ENCODE assay signal across 8 mouse cellular contexts in genomic region chr10:18234560-18235401, GRCm38 (mm10). TPM values are rescaled to one million over a fixed set of nuclear protein-coding genes. Genes with fewer than 3 reads are reported as not detected.
A peak's percentile ranks its signal among the peaks of the same experiment; 100 is the strongest.
DNase-seq lines count a peak whose midpoint lies in the region; ATAC-seq and TF ChIP-seq lines count a peak whose summit lies in the region.

TSS of gene Ccdc28a (minus strand) at chr10:18234998.

- H3K27me3 ChIP-seq in MEL (ENCODE audit: control insufficient read depth in 1 of 2, insufficient read depth in 2 of 2, low read length in 2 of 2) = no peaks in the 10 kb centered on the region
- no peaks in the 10 kb centered on the region for H3K27me3 ChIP-seq in cerebellum, adult 2 months (ENCODE audit: control insufficient read depth, insufficient read depth, low read length)
- H3K27me3 ChIP-seq in forebrain, postnatal 0 days (ENCODE audit: insufficient read depth, low read length) = no peaks in the 10 kb centered on the region
- no peaks in the 10 kb centered on the region for H3K27me3 ChIP-seq in lung, embryonic 15.5 days

- no peak for TF ChIP-seq EP300 in MEL (IDR thresholded peaks at IDR 0.05; ENCODE audit: low read depth in 1 of 2, low read length in 2 of 2)

- TF ChIP-seq RAD21 in MEL (IDR thresholded peaks at IDR 0.05; ENCODE audit: low read depth, low read length) = no peak

- TF ChIP-seq CTCF in MEL (IDR thresholded peaks at IDR 0.05 in 2 of 3, conservative IDR thresholded peaks at IDR 0.05 in 1 of 3; ENCODE audit: control insufficient read depth in 1 of 3, insufficient read depth in 1 of 3, low read depth in 2 of 3, low read length in 3 of 3, poor library complexity in 1 of 3, severe bottlenecking in 1 of 3) = no peak
- TF ChIP-seq CTCF in cerebellum, adult 2 months (IDR thresholded peaks at IDR 0.05; ENCODE audit: borderline replicate concordance, insufficient read depth, low read depth, low read length) = no peak
- peak; percentile 44; the same call in 1 of the 2 replicates for TF ChIP-seq CTCF in forebrain, postnatal 0 days (IDR thresholded peaks at IDR 0.05; ENCODE audit: low read depth)

- H3K4me1 ChIP-seq in MEL (ENCODE audit: control insufficient read depth in 1 of 2, insufficient read depth in 2 of 2, low read length in 2 of 2) = no peaks in the 10 kb centered on the region
- H3K4me1 ChIP-seq in cerebellum, adult 2 months (ENCODE audit: control insufficient read depth, insufficient read depth, low read length) = no peaks in the 10 kb centered on the region
- H3K4me1 ChIP-seq in forebrain, postnatal 0 days (ENCODE audit: insufficient read depth) = peaks cover 3% of the 10 kb centered on the region
- no peaks in the 10 kb centered on the region for H3K4me1 ChIP-seq in lung, embryonic 15.5 days

- H3K36me3 ChIP-seq in MEL (ENCODE audit: control insufficient read depth in 1 of 2, insufficient read depth in 2 of 2, low read length in 2 of 2) = peaks cover 0 to 2% of the 10 kb centered on the region in 2 experiments; a peak in 1 of 4 replicates
- no peaks in the 10 kb centered on the region for H3K36me3 ChIP-seq in forebrain, postnatal 0 days (ENCODE audit: insufficient read depth)
- no peaks in the 10 kb centered on the region for H3K36me3 ChIP-seq in lung, embryonic 15.5 days

- peak; percentile 99 for ATAC-seq in forebrain, postnatal 0 days
- peak; percentile 97 for ATAC-seq in lung, embryonic 15.5 days (ENCODE audit: borderline replicate concordance, extremely low read depth, low FRiP score, low TSS enrichment)

- no peaks in the 10 kb centered on the region for H3K79me2 ChIP-seq in MEL (ENCODE audit: control insufficient read depth, insufficient read depth, low read length, poor library complexity)

- no peaks in the 10 kb centered on the region for H3K9me3 ChIP-seq in MEL (replicated peaks; ENCODE audit: insufficient read depth, low read length)
- no peaks in the 10 kb centered on the region for H3K9me3 ChIP-seq in forebrain, postnatal 0 days (ENCODE audit: low read length)
- no peaks in the 10 kb centered on the region for H3K9me3 ChIP-seq in lung, embryonic 15.5 days

- peak within 1 kb of the TSS; percentile 69 for H3K9ac ChIP-seq in MEL (ENCODE audit: control insufficient read depth, low read depth, low read length, poor library complexity, severe bottlenecking)
- H3K9ac ChIP-seq in forebrain, postnatal 0 days = peak within 1 kb of the TSS; percentile 71
- peak within 1 kb of the TSS; percentile 52 for H3K9ac ChIP-seq in lung, embryonic 15.5 days

- under 1% methylated on average over 41 of the region's 41 CpGs for WGBS in cerebellum, adult 2 months
- WGBS in forebrain, postnatal 0 days = 2% methylated on average over 41 of the region's 41 CpGs
- WGBS in lung, embryonic 15.5 days = 1% methylated on average over 41 of the region's 41 CpGs

- peak; percentile 96 for DNase-seq in MEL (ENCODE audit: low read depth, low spot score)
- DNase-seq in cerebellum, adult 2 months = peak; percentile 97
- DNase-seq in forebrain, postnatal 0 days = peak; percentile 97
- peak; percentile 93 for DNase-seq in heart, postnatal 4 days
- peak; percentile 94 for DNase-seq in layer of hippocampus, adult 8-10 months (ENCODE audit: low spot score in 2 of 2)
- peak; percentile 87 for DNase-seq in ovary, adult 18-20 months (ENCODE audit: low spot score)
- DNase-seq in thymus, postnatal 0 days (ENCODE audit: low spot score) = peak; percentile 96

- TF ChIP-seq POLR2A in MEL (IDR thresholded peaks at IDR 0.05; ENCODE audit: control insufficient read depth in 1 of 2, insufficient read depth in 1 of 2, low read depth in 1 of 2, low read length in 2 of 2, poor library complexity in 1 of 2) = peak; percentile 15 to 56; a peak in 2 of 4 replicates
- peak; percentile 86 for TF ChIP-seq POLR2A in cerebellum, adult 2 months (IDR thresholded peaks at IDR 0.05; ENCODE audit: borderline replicate concordance, insufficient read depth, low read length)

- H3K27ac ChIP-seq in MEL (ENCODE audit: control insufficient read depth, low read depth, low read length) = no peak within 1 kb of the TSS; the same call in 1 of the 2 replicates
- peak within 1 kb of the TSS; percentile 94 for H3K27ac ChIP-seq in cerebellum, adult 2 months (ENCODE audit: insufficient read depth, low read length)
- H3K27ac ChIP-seq in forebrain, postnatal 0 days (ENCODE audit: low read depth, low read length) = peak within 1 kb of the TSS; percentile 87
- peak within 1 kb of the TSS; percentile 64 for H3K27ac ChIP-seq in lung, embryonic 15.5 days

- H3K4me3 ChIP-seq in MEL (ENCODE audit: control insufficient read depth in 1 of 2, insufficient read depth in 1 of 2, low read depth in 2 of 2, low read length in 2 of 2) = peak within 1 kb of the TSS; percentile 92 to 99
- H3K4me3 ChIP-seq in cerebellum, adult 2 months (replicated peaks; ENCODE audit: insufficient read depth, low read depth, low read length) = peak within 1 kb of the TSS; percentile 89
- peak within 1 kb of the TSS; percentile 91 for H3K4me3 ChIP-seq in forebrain, postnatal 0 days (ENCODE audit: low read depth, low read length)
- H3K4me3 ChIP-seq in lung, embryonic 15.5 days = peak within 1 kb of the TSS; percentile 76

- peak within 1 kb of the TSS; percentile 65 for H3K4me2 ChIP-seq in forebrain, postnatal 0 days (ENCODE audit: low read depth)
- H3K4me2 ChIP-seq in lung, embryonic 15.5 days = peak within 1 kb of the TSS; percentile 77

TF ChIP-seq in MEL, 35 proteins besides CTCF, POLR2A, EP300 and RAD21:
- TF ChIP-seq MXI1 (IDR thresholded peaks at IDR 0.05; ENCODE audit: low read depth, low read length) (peak; percentile 66), POLR2AphosphoS2 (IDR thresholded peaks at IDR 0.05; ENCODE audit: low read length) (no peak), CHD1 (IDR thresholded peaks at IDR 0.05; ENCODE audit: low read depth, low read length) (no peak), KAT2A (conservative IDR thresholded peaks at IDR 0.05; ENCODE audit: low read depth, low read length) (peak; percentile 56; the same call in 1 of the 2 replicates), ELF1 (IDR thresholded peaks at IDR 0.05; ENCODE audit: low read depth, low read length) (peak; percentile 87), SIN3A (IDR thresholded peaks at IDR 0.05; ENCODE audit: low read length) (peak; percentile 94), NELFE (IDR thresholded peaks at IDR 0.05; ENCODE audit: low read depth, low read length) (peak; percentile 33), HCFC1 (IDR thresholded peaks at IDR 0.05; ENCODE audit: low read depth, low read length) (peak; percentile 84)

RNA-seq across cellular contexts. Expression of gene Ccdc28a, which starts in this region (rescaled TPM):
- total RNA-seq in MEL (2012; rRNA removed) = 5.0 and 7.0 TPM in 2 replicates
- polyA plus RNA-seq in MEL (2012; ENCODE audit: insufficient read depth in 1 of 2, insufficient read length in 2 of 2, low read depth in 1 of 2, low replicate concordance in 2 of 2, missing spikeins in 1 of 2) = 10 to 100 TPM in 1 of 2 experiments, not detected in 1; 16.4 TPM
- polyA plus RNA-seq in cerebellum, adult 2 months (2012; rRNA removed) = 75.3 and 78.7 TPM in 2 replicates
- 5.1 and 6.2 TPM in 2 replicates for total RNA-seq in forebrain, postnatal 0 days (2014; rRNA removed)
- polyA plus RNA-seq in forebrain, postnatal 0 days (2015; fragmentation: Nextera tagmentation; extraction: Ambion mirVana) = 7.0 and 8.6 TPM in 2 replicates
- total RNA-seq in heart, postnatal 4 days (2021) = 1 to 10 TPM; 4.0 to 4.1 TPM
- 10 to 100 TPM; 27.5 to 41.9 (median 33.9) TPM for total RNA-seq in layer of hippocampus, adult 8-10 months (2022)
- 9.7 and 10.2 TPM in 2 replicates for polyA plus RNA-seq in lung, embryonic 15.5 days (2015; fragmentation: Nextera tagmentation; extraction: Ambion mirVana)
- polyA plus RNA-seq in thymus, postnatal 0 days (2015; fragmentation: Nextera tagmentation; extraction: Ambion mirVana) = 25.9 and 29.2 TPM in 2 replicates
